Mouse (Mus musculus): ENCODE measurements around the gene Copz1.
"Not testable (repeated sequence)": the region's sequence is repeated elsewhere in the genome, so short reads cannot be mapped to it uniquely, and the experiment has no call there.

Gene Copz1

DNA sequence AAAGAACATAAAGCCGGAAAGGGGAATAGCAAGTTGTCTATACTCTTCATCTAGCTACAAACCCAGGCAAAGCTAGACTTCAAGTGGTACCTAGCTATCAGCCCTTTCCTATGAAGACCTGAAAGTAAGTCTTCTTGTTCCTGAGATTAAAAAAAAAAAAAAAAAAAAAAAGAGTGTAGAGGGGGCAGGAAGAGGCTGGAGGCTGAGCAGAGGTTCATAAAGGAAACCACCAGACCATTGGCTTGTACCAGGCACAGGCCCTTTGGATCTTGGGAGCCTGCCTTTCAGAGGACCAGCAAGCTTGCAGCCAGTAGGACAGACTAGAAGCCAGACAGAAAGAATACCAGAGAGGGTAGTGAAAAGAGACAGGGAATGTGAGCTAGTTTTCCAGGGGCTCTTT is 19.2 kb upstream of the Copz1 start:
- no peak for DNase-seq

DNA sequence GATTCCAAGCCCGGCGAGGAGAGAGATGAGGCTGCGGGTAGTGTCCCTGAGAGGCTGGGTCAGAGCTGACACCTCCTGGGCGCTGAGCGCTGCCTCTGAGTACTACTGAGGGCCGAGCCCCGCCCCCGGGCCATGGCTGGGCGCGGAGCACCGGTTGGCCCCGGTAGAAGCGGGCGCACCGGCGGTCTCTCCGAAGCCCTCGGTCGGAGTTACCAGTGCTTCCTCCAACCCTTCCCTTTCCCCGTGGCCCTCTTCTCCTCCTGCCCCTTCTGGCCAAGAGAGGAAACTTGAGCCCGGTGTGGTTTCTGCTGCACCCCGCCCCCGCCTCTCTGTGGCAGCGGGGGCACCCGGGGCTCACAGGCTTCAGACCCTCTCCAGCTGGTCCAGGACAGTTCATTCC is 17.3 kb upstream of the Copz1 start:
- peak; percentile 73 for DNase-seq

DNA sequence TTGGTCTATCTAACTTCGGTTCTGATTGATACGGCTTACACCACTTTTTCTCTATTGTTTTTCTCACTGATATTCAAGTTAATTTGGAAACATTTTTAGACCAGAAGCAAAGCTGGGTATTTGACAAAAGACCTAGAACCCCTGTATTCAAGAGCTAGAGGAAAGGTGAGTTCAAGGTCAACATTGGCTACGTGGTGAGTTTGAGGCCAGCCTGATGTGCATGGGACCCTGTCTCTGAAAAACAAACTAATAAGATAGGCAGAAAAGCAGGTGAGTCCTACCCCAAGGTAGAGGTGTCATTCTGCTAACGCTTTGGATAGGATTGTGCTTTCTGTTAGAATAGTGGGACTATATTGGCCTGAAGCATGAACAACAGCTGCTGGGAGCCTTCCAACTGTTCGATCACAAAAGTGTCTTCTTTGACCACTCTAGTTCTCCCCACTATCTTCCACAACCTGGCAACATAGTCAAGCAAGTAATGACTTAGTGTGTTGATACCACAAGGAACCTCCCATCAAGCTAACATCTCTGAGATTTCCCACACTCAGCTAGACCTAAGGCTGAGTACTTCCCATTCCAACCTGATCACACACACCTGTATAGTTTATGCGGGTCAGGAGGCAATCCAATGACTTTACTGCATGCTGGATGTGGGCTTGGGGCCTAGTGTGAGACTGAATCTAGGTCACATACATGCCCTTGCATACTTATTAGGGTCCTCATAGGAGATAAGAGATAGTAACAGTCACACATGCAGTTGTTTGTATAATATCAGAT is 16.1 kb upstream of the Copz1 start:
- no peak for DNase-seq

DNA sequence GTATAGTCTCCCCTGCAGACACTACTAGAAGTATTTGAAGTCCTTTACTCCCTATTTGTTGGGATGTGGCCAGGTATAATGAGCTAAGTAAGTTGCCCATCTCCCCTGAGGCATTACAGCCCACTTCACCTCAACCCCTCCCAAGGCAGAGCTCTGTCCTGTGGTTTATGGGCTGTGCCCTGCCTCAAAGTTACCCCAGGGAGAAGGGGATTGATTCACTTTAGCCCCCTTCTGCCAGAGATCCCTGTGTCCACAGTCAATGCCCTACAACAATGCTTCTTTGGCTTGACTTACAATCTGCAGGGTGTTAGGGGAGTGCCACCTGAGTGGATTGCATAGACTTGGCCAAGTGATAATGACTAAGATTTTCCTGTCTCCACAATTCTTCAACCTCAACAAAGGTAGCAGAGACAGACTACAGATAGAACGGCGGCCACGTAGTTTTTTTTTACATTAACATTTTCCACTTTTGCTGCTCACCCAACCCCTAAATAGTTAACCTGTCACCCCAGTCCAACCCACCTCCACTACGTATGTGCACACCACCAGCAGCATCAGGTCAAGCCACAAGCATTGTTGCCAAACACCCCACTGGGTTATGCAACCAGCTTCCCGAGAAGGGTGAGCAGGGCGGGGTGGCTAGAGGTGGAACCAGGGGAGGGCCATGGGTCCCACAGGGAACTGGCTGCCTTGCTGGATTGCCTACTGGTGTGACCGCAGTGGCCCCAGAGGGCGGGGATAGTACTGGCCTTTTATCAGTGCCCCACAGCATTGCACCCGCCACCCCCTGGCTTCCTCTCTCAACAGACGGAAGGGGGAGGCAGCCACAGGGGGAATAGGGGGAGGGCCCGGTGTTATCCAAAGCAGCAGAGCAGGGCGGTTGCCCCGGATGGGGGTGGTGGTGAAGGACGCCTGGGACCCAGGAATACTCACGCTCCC is 14.5 kb upstream of the Copz1 start, which contains the start of gene Nfe2:
Nfe2 (minus strand) TSS at position 614 of the 939 bp plus-strand sequence.
- DNase-seq: peak; percentile 65

DNA sequence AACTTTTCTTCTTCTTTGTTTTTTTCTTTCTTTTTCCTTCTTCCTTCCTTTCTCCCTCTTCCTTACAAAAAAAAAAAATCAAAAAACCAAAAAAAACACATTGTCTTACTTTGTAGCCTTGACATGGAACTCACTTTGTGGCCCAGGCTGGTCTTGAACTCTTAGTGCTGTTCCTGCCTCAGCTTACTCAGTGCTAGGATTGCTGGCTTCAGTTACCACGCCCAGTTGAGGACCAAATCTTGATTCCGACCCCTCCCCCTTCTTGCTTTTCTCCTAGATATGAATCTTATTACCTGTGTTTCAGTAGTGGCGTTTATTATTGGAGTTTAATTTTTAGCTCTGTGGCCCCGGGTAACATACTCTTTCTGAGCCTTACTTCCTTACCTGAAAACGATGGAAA is 13.4 kb upstream of the Copz1 start:
- no peak for DNase-seq

DNA sequence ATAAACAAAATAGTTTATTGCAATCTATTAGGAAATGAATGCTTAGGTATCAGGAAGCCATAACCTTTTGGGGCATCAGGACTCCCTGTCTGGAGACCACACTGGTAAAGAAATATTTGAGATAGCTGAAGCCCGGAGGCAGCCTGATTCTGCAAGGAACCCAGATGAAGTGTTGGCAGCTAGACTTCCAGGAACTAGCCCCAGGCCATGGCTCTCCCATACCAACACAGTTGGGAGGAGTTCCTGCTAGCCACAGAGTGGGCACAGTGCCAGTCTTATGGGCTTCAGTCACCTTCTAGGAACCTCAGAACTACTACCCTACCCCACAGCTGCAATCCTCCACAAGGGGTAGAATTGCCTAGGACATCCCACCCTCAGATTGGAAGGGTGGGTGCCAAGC is 12.5 kb upstream of the Copz1 start:
- DNase-seq: no peak

DNA sequence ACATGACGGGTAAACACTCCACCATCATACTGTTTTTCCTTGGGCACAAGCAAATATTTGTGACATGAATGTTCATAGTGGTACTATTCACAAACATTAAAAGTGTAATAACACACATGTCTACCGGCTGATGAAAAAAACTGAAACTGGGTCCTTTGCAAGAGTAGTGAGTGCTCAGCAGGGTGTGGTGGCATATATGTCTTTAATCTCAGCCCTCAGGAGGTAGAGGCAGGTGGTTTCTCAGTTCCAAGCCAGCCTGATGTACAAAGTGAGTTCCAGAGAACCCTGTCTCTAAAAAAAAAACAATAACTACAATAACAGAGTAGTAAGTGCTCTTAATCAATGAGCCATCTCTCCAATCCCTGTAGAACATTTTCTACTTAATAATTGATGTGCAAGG is 7.7 kb upstream of the Copz1 start:
- DNase-seq: no peak

DNA sequence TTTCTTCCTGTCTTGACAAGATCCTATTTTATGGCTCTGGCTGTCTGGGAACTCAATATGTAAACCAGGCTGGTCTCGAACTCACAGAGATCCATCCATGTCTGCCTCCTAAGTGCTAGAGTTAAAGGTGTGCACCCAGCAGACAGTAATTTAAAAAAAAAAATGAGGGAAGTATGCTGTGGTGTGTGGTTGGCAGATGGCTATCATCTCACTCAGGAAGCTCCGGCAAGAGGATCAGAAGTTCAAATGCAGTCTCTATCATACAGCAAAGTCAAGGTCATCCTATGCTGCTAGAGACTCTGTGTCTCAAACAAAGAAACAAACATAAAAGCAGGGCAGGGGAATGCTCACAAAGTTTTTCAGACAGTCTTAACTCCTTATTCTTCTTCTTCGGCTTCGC is 3.6 kb upstream of the Copz1 start:
- no peak for DNase-seq

DNA sequence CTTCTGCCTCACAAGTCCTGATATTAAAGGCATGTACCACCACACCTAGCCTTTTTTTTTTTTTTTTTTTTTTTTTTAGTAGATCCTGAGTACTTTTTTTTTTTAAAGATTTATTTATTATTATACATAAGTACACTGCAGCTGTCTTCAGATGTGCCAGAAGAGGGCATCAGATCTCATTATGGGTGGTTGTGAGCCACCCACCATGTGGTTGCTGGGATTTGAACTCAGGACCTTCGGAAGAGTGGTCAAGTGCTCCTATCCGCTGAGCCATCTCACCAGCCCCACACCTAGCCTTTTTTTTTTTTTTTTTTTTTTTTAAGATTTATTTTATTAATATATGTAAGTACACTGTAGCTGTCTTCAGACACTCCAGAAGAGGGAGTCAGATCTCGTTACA is 3.4 kb downstream of the Copz1 start:
- DNase-seq: not testable (repeated sequence)

DNA sequence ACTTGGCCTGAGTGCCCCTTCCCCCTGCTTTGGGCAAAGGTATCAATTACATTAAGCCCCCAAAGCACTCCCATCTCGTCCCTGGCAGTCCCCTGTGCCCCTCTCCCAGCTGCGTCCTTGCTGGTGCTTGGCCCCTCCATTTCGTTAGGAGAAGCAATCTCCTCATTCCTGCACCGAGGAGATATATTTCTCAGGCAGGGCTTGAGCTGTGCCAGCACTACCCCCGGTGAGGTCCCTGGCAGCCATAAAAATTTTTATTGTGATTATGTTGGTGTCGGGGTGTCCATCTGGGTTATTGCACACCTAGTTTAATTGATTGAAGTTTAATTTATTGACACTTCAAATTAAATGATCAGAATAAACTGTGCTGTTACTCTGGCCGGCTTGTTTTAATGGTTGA is 5.4 kb downstream of the Copz1 start:
- DNase-seq: no peak

DNA sequence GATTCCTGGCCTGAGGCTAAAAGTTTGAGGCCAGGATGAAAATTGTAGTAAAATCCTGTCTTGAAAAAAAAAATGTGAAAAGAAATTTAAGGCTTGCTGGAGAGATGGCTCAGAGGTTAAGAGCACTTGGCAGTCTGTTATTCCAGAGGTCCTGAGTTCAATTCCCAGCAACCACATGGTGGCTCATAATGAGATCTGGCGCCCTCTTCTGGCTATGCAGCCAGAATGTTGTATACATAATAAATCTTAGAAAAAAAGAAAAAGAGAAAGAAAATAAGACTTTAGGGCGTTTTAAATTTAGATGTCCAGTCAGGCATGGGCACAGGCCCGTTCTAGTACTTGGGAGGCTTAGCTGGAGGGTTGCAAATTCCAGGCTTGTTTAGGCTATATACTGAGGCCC is 7.2 kb downstream of the Copz1 start:
- DNase-seq: peak; percentile 56

DNA sequence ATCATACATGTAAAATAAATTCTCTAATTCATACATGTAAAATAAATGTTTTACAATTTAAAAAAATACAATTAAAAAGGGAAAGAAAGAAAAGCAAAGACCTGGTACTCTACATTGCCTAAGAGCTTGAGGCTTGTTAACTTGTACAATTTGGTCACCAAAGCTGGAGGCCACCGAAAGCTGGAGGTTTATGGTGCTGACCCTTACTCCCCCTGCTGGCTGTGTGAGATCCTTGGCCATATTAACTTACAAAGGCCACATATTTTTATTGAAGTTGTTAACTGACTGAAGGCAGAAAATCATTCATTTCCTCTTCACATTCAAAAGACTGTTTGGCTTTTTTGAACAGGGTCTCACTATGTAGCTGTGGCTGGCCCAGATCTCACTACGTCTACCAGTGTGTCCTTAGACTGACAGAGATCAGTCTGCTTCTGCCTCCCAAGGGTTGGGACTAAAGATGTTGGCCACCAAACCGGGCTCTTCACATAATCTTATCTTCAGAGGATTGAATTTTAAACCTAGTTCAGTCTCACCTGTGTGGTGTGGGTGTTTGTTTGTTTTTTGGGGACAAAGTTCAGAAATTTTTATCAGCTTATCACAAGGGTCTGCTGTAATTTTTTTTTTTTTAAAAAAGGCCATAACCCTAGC is 8.4 kb downstream of the Copz1 start:
- DNase-seq: peak; percentile 77

DNA sequence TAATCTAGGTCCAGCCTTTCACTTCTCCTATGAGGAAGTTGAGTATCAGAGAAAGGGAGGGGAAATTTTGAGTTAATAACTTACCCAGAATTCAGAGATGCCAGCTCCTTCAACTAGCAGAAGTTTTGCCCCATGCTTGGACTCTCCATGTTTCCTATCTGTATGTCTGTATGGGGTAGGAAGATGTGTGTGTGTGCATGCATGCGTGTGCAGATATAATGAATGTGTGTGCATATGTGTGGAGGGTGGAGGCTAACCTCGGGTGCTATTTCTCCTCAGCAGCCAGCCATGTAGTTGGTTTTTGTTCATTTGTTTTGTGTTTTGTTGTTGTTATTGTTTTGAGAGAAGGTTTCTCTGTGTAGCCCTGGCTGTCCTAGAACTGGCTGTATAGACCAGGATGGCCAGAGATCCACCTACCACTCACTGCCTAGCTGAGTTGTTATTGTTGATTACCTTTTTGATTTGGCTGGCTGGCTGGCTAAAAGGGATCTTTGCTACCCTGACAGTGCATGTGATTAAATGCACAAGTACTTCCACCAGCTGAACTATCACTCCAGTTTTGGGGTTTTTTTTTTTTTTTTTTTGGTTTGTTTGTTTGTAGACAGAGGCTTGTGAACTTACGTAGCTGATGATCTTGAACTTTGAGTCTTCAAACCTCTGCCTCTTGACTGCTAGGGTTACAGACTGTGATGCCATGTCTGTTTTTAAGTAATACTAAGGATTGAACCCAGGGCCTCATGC is 9.1 kb downstream of the Copz1 start:
- DNase-seq: no peak

DNA sequence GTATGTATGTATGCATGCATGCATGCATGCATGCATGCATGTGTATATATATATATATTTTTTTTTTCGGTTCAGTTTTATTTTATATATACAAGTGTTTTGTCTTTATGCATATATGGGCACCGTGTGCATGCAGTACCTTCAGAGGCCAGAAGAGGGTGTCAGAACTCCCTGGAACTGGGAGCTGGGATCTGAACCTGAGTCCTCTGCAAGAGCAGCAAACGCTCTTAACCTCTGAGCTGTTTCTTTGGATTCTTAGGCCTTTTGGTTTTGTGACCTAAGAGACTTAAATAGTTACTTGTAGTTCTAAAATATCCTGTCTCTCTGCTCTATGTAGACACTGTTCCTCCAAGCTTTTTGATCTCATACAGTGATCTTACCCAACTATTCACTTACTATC is 11.6 kb downstream of the Copz1 start:
- peak; percentile 73 for DNase-seq

DNA sequence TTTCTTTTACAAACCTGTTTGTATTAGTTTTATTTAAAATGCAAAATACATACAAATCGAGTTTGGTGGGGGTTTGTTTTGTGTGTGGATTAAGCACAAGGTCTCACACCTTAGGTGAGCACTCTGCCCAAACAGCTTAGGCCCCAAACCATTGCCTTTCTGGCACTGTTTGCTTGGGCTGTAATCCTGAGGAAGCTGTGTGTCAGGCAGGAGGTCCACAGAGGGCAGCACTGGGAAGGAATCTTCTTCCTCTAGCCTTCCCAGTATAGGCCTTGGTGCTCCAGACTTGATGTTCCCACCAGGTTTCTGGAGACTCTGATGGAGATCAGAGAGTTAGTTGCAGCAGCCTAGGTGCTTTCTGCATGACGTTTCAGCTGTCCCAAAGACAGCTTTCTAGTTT is 12.1 kb downstream of the Copz1 start:
- DNase-seq: no peak

DNA sequence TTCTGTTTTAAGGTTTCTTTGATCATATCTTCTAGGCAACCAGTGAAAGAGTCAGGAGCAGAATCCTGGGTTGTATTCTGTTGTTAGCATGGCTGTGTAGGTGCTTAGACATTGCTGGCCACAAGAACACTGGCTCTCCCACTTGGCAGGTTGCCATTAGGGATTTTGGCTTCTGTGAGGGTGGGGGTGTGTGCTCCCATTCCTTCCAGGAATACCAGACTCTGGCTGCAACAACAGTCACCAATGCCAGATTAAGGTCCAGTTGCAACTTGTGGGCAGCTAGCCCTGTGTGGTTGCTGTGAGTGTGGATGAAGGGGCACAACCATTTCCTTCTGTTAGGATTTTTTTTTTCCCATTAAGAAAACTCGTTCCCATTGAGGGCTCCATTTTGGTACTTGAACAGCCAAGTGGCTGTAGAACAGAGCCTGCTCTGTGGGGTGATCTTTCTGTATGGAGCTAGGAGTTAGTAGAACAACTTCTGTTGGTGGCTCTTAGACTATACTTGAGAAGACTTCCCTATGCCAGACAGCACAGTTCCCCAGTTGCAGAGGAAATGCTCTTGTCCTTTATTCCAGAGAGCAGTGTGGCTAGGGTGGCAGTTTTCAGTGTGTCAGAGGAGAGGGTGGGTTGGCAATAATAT is 13.4 kb downstream of the Copz1 start:
- DNase-seq: no peak

DNA sequence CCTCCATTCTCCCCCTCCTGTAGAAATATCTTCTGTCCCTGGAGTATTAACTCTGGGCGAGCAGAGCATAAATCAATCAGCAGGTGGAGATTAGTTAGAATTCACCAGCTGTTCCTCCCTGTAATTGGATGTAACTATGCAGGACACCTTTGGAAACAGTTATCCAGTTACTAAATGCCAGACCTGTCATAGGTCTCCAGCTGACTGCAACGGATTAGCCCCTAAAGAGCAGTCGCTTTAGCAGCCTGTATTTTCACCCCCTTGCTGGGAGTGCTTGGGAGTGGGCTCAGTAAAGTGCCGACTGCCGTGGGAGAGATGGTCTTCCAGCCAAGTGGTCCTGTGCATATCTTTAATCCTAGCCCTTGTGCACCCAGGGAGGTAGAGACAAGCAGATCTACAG is 17.1 kb downstream of the Copz1 start:
- DNase-seq: no peak

DNA sequence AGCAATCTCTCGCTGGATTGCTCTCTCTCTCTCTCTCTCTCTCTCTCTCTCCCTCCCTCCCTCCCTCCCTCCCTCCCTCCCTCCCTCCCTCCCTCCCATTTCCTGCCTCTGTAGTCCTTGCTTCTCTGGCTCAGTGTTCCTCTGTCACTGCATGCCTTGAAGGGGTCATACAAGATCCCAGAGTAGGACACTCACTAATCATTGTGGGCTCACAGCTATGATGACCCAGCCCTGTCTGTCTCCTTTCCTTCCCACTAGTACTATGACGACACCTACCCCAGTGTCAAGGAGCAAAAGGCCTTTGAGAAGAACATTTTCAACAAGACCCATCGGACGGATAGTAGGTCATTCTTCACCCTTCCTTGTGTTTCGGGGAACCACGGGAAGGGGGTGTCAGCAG is 17.9 kb downstream of the Copz1 start:
- no peak for DNase-seq

DNA sequence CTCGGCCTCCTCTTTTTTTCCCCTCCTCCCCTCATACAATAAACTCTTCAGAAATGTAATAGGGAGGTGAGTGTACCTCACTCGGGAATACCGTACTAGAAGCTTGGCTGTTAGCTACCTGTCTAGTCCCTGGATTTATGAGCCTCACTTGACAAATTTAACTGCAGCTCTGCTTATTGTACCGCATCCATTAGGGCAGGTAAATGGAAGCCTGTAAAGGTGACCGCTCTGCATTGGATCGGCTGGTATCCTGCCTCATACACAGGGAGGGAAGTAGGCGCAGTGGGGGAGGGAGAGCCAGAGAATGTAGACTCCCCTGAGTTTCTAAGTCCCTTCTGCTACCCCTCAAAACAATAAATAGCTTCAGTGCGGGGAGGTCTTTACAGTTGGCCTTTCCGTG is 18.3 kb downstream of the Copz1 start:
- DNase-seq: no peak

DNA sequence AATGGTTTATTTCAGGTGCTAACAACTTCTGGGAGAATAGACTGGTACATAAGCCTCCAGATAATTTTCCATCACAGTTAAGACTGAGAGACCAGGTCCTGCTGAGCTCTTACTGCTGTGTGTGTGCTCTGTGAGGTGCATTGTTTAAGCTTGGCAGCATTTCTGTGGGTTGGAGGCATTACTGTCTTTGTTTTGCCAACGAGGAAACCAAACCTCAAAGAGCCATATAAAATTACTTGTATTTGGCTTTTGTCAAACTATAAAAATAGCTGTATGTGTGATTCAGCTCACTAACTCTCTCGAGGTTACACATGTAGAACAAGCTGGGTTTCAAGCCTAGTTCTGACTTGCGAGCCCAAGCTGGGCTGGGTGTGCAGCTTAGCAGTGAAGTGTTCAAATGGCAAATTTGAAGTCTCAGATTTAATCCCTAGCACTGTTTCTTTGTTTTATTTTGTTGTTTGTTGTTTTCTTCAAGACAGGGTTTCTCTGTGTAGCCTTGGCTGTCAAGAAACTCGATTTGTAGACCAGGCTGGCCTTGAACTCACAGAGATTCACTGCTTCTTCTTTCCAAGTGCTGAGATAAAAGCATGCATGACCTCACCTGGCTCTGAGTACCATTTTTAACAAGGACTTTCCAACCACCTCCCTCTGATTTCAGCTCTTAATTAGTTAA is 20.3 kb downstream of the Copz1 start:
- no peak for DNase-seq

DNA sequence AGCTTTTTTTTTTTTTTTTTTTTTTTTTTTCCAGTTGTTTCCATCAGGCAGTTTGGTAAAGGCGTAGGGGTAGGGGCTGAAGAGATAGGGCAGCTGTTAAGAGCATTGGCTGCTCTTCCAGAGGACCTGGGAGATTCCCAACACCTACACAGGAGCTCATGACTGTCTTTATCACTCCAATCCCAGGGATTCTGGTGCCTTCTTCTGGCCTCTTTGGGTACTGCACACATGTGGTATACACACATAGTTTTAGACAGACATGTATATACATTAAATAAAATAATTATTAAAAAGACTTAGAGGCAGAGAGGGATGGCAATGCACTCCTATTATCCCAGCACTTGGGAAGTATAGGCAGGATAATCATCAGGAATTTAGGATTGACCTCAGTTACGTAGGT is 20.9 kb downstream of the Copz1 start:
- DNase-seq: no peak

DNA sequence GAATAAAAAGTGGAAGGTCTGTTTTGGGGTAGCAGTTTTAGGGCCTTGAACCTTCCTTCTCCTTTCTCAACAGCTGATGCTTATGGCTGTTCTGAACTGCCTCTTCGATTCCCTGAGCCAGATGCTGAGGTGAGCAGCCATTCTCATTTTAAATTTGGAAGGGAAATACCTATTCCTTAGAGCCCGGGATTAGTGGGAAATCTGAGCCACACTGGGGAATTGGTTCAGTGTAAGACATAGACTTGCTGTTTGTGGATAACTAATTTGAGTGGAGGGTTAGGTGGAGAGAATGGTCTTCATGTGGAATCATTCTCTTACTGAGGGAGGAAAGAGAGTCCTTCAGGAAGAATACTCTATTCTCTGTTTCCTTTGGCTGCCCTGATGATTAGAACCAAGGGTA is 22.1 kb downstream of the Copz1 start:
- DNase-seq: no peak
